Mouse (Mus musculus) ZHBTc4 (cell line): ENCODE measurements around the gene Spag9.
"Not testable (repeated sequence)": the region's sequence is repeated elsewhere in the genome, so short reads cannot be mapped to it uniquely, and the experiment has no call there.

Experiments used
- DNase-seq: peaks from one replicate; pipeline ENCODE4 v3.0.0-alpha.2; 2011; ENCODE audit warnings: low read depth, low spot score

The Spag9 gene

DNA sequence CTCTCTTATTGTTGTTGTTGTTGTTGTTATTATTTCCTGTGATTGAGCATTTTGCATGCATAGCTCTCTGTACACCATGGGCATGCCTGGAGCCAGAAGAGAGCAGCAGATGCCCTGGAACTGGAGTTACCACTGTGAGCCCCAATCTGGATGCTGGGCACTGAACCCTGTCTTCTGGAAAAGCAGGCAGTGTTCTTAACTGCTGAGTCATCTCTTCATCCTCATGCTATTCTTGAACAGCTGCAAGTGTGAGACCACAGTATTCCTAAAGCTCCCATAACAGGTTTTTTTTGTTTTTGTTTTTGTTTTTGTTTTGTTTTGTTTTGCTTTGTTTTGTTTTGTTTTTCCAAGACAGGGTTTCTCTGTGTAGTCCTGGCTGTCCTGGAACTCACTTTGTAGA lies 9.6 kb upstream of the Spag9 start:
- no peak for DNase-seq

DNA sequence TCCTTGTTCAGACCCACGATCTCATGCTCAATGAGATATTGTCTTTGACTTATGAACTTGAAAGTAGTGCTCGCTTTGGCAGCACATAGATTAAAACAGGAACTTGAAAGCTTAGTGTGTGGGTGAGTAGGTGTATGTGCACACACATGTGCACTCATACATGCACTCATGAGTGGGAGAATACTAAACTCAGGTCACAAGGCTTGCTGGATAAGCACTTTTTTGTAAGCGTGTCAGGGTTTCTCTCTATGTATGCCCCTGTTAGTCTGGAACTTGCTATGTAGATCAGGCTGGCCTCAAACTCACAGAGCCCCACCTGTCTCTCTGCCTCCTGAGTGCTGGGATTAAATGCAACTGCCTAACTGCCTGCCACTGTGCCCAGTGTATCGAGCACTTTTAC lies 8.9 kb upstream of the Spag9 start:
- no peak for DNase-seq

DNA sequence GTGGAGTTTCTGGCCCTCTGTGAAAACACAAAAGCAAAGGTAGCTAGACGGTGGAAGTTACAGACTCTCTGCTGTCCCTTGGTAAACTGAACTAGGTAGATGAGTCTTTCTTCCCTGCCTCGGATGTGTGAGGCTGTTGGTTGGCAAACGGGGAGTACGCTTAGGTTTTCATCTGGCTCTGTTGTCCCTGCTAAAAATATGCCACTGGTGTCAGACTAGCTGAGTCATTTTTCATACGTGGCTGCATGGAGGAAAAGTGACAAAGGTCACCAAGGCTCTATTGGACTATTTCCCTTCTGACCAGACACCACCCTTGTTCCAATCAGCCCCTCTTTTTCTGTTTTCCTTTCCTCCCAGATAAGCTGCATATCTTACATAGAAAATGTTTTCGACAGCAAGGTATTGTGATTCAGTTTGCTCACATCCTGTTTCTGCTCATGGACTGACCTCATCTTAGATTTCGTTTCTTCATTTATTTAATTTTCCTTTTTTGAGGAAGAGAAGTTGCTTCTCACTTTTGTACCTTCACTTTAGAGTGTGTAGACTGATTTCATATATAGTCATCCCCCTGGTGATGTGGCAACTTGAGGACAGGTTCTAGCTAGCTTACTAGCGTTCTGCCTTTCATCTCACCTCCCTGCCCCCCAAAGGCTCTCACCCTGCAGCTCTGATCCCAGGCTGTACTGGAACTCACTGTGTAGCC lies 8.1 kb upstream of the Spag9 start:
- DNase-seq = no peak

DNA sequence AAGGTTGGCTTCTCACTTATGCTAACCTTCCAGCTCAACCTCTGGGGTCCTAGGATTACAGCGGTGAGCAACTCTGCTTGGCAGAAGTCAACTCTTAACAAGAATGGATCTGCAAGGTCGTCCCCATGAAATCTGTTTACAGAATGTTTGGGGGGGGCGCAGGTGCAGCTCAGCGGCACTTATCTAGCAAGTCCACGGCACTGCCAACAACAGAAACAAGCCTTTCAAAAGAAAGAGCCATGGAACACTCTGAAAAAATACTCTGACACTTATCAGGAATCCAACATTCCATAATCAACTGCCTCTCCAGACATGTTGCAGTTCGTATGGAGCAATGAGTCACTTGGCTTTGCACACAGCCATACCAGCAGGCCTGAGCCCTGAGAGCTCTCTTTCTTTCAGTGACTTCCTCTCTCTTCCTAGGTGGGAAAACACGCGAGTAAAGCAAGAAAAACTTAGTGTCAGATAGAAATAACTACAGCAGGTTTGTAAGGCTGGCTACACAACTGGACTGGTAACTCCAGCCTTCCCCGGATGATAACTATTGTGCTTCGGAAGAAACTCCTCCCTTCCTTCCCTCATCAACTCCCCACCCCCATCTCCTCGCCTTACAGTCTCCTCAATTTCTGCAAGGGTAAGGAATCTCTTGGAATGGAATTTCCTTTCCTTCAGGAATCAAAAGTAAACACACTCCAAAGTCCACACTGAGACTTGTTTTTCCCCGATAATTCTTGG lies 7.4 kb upstream of the Spag9 start:
- DNase-seq = no peak

DNA sequence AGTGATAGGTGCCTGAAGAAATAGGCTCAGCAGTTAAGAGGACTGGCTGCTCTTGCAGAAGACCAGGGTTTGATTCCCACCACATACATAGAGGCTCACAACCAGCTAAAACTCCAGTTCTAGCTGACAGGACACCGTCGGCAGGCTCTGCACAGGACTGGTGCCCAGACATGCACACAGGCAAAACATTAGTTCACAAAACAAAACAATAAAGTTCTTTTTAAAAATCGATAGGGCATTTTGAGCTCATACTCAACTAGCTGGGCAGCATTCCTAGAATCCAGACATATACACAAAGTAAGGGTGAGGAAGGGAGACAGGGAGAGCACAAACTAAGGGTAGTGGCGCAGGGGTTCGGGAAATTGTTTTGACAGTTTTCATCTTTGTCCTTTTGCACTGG lies 1.4 kb upstream of the Spag9 start:
- no peak for DNase-seq

DNA sequence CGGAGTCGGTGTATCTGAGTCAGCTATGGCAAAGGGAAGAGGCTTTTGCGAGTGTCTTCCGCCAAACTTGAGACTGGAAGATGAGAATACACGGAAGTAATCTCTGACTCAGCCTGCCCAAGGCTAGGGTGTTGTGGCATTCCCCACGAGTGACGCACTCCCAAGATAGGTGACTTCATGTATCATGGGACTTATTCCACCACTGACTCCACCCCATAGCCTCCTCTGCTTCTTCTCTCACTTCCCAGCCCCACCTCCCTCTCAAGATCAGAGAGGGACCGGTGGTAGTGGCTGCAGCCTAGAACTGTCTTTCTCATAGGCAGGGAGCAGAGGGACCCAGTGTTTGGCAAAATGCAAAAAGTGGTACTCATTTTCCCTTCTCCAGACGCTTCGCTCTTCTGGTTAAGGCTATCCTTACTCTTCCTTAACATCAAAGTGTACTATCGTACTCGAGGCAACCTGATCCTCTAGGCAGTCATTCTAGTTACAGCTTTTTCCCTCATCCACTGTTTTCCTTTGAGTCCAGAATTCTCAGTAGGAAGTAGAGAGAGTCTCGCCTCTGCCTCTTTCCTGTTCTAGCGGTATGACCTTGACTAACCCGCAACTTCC lies 676 bp upstream of the Spag9 start:
- DNase-seq = peak; percentile 89

DNA sequence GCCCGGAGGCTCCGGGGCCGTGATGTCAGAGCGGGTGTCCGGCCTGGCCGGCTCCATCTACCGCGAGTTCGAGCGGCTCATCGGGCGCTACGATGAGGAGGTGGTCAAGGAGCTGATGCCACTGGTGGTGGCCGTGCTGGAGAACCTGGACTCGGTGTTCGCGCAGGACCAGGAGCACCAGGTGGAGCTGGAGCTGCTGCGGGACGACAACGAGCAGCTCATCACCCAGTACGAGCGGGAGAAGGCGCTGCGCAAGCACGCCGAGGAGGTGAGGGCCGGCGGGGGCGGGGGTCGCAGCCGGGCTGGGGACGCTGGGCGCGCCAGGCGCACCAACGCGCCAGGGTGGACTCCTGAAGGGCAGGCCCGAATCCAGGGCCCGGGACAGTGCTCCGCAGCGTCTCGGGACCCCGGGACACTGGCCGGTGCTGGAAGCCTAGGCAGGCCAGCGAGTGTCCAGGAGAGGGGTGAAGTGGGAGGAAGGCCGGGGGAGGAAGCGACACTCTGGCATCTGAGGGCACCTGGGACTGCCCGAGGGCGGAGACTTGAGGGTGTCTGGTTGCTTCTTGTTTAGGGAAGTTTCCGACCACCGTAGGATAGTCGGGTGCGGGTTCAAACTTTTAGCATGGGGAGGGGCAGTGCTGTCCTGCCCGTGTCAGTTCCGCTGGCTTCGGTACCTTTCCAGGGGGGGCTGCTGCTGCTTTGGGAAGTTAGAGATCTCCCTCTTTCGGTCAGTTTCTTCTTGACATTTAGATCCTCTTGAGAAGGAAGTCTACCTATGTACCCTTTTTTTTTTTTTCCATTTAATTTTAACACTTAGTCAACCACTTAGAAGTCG lies 632 bp downstream of the Spag9 start:
- DNase-seq = peak; percentile 61

DNA sequence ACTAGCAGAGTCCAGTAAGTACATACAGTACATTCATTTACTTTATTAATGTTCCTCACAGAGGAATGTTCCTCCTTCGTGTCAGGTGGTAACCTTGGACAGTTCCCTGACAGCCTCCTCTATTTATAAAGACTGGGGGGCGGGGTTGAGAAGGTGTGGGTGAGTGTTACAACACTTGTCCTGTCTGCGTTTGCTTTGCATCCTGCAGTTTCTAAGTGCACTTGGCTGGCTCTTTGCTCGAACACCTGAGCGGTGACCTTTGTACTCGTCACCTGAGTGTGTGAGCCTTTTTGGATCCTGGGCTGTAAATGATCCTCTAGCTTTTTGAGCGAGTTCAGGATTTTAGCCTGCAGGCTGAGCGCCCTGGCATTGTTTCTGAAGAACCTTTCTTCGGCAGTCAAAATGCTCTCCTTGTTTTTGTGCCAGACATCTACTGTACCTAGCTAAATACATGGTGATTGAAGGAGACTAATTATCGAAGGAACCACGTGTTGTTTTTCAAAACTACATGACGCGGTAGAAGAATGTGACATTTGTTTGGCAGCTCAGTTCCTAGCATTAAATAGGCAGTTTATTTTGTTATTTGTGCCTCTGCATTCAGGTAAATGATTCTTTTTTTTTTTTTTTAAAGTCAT lies 1.4 kb downstream of the Spag9 start:
- peak; percentile 69 for DNase-seq

DNA sequence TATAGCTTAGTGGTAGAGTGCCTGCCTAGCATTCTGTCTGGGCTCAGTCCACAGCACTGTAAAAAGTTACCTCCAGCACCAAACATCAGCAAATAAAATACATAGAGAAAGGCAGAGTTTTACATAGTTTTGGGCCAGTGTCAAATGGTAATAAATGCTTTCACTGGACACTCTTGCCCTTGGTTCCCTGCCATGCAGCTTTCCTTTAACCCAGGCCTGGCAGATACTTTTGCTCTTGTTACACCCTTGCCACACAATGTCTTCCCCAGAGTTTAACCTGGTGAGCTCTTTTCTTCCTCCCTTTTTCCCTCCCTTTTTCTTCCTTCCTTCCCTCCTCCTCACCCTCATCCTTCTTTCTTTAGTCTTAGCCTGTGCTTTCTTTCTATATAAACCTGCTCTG lies 3.4 kb downstream of the Spag9 start:
- DNase-seq = no peak

DNA sequence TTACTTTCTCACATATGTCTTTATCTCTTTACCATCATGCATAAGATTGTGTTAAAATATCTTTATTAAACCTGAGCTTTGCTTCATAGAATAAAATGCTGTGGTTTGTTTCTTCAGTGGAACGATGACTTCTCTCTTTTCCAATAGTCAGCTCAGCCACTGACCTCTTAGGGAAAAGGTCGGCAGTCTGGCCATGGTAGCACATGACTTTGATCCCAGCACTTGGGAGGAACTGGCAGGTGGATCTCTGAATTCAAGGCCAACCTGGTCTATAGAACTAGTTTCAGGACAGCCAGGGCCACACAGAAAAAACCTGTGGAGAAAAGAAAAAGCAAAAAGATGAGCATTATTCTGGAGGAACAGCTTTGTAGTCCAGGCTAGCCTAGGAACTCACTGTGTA lies 7.5 kb downstream of the Spag9 start:
- DNase-seq = no peak

DNA sequence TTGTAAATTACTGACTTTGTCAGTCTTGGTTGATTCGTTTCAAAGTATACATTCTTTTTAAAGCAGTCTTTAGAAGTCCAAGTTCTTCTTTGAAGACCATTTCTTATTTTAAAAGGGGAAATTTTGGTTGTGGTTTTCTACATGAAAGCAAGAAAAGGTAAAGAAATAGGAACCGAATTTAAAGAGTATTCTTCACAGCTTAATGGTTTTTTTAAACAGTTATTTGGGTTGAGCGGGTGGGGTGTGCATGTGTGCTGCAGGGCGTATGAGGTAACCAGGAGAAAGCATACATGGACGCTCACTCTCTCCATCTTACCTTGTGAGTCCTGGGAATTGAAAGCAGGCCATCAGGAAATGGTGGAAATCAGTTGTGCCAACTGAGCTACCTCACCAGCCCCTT lies 23.2 kb downstream of the Spag9 start:
- DNase-seq = no peak

DNA sequence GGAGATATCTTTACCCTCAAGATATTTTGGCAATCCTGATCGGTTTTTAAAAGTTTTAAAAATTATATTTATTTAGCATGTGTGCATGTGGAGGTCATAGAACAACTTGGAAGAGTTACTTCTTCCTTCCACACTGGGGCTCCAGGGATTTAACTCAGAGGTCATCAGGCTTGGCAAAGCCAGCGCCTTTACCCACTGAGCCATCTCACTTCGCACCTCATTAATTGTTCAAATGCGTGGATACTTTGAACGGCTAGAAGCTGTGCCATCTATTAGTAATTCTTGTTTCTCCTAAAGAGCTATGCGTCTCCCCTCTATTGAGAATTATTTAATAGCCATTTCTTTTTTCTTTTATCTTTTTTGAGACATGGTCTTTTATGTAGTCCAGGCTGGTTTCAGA lies 24.5 kb downstream of the Spag9 start:
- no peak for DNase-seq

DNA sequence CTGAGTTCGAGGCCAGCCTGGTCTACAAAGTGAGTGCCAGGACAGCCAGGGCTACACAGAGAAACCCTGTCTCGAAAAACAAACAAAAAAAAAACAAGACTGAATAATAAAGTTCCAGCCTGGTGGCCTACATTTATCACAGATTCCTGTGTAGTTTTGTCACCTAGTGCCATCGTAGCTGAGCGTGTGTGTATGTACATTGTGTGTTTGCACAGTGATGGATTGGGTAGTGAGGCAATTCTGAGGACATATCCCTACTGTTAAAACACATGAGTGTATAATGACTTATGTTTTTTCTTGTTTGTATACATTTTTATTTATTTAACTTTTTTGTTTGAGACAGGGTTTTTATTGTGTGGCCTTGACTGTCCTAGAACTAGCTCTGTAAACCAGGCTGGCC lies 30.4 kb downstream of the Spag9 start:
- DNase-seq = no peak

DNA sequence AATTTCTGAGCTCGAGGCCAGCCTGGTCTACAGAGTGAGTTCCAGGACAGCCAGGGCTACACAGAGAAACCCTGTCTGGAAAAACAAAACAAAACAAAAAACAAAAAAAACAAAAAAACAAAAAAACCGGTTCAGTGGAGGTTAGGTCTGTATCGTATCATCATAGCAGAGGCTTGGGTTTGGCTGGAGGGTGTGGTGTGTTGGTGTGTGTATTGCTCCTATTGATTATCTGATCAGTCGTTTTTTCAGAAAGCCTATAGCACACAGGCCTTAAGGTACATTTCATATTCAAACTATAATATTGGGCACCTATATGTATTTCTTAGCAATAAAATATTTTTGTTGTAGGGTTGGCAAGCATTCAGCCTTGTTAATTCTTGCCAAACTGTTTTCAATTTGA lies 36.2 kb downstream of the Spag9 start:
- DNase-seq = no peak

DNA sequence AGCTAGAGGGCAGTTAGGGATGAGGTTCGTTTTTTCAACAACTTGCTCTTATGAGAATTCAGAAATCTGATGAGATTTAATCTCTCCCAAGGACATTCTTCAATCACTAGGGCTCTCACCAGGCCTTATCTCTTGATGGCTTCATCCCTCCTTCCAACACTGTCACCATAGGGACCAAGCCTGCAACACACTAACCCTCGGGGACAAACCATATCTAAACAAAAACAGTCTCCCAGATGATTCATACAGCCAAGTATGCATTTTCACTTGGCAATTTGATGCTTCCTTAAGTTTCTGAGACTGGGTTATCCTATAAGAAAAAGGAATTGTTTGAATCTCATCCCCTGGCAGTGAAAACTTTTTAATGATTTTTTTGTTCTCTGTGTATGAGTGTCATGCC lies 37.1 kb downstream of the Spag9 start:
- DNase-seq = no peak

DNA sequence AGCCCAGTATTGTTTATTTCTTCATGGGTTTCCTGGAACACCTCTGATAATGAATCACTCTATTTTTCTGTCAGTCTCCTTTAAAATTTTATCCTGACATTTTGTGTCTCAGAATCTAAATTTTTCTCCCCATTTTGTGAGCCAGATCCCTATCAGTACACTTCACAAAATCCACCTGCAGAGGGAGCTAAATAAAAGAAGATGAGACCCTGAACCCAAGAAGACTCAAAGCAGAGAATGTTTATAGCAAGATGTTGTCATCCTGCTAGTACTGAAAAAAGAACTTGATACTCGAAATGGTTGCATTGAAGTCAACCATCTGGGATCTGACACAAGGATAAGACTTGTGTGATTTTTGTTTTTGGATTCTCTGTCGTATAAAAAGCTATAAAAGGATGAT lies 40.1 kb downstream of the Spag9 start:
- peak; percentile 51 for DNase-seq

DNA sequence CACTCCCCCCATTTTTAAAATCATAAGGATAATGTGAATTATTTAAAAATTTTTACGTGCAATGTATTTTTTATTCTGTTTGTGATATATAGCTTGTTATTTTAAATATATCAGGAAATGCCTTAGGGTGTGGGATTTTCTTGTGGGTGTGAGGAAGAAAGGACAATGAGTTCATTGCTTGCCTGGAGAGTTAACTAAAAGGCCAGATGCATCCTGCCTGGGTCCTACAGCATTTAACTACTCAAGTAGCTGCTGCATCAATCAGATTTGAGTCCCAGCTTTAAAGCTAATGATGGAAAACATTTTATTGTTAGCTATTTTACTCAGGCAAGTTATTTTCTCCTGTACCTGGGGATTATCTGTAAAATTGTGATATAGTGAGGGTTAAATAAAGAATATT lies 45.6 kb downstream of the Spag9 start:
- DNase-seq = no peak

DNA sequence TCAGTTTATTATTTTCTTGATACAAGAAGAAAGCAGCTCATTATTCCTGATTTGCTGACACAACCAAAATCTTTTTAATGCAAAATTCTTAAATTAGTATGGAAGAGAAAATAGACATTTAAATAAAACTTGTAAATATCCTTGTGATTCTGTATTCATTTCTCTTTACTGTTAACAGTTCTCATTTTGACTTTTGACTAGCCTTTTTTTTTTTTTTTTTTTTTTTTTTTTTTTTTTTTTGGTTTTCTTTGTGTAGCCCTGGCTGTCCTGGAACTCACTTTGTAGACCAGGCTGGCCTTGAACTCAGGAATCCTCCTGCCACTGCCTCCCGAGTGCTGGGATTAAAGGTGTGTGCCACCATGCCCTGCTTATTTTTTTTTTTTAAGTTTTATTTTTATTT lies 46.4 kb downstream of the Spag9 start:
- DNase-seq = not testable (repeated sequence)

DNA sequence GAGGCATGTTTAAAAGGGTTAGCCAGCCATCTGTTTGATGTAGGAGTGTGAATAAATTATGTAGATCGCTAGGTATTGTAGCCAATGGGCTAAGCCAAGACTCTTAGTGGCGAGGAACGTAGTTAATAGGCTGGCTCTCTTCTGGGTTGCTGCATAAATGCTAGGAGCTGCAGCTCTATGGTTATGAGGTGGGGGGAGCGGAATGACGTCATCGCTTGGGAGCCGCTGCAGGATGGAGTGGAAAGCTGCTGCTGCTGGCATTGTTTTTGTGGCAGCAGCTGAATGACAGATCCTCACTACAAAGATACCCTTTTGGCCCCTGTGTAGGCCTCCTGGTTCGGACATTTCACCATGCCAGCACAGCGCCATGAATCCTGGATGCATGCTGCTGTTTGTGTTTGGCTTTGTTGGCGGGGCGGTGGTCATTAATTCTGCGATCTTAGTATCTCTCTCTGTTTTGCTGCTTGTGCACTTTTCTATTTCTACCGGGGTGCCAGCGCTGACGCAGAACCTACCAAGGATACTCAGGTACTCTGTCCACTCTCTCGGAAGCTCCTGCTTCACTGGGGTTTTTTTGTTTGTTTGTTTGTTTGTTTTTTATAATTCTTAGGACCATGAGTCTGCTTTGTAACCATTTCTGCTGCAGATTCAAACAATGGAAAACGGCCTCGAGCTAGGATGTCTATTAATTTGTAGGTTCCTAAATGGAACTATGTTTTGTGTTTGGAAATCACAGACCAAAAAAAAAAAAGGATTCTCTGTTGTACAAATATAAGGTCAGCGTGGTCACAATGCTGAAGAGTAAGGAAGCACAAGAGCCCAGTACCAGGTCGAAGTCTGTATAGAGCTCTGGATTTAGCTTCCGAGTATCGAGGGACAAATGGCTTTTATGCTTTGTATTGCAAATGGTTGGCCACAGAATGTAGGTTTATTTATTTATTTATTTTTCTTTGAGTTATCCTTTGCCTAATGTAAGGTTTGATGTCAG lies 48.4 kb downstream of the Spag9 start:
- DNase-seq = peak; percentile 56

DNA sequence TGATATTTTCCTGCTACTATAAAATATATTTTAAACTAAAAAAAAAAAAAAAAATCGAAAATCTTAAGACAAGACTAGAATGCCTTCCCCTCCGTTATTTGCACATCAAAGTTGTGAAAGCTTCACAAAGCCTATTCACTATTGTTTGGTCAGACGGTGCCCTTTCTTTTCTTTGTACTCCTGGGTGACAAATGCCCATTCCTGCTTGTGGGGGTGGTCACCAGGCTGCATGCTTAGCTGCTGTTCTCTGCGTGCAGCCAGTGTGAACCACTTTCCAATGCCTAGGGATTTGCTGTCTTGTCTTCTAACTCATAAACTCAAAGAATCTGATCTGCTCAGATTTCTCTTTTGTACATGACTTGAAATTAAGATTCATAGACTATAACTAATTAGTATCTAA lies 49.1 kb downstream of the Spag9 start:
- DNase-seq = peak; percentile 21
